Mouse (Mus musculus) embryo, embryonic 10.5 days (tissue): ENCODE measurements around the gene Txnrd1.
A peak's percentile ranks its signal among the peaks of the same experiment; 100 is the strongest.

ENCODE experiments used
- DNase-seq: peaks from one replicate; pipeline ENCODE4 v3.0.0-alpha.2; 2015; ENCODE audit warnings: low spot score

Gene Txnrd1

GRCm38 (mm10) chr10:82866356-82866755, 32.6 kb downstream of the Txnrd1 start, which contains the start of gene Eid3:
Gene Eid3, plus strand, starts transcription at chr10:82866626.
- DNase-seq, result no peak

- no peak for DNase-seq
Measured at GRCm38 (mm10) chr10:82866832-82867231, 33.1 kb downstream of the Txnrd1 start.

DNA sequence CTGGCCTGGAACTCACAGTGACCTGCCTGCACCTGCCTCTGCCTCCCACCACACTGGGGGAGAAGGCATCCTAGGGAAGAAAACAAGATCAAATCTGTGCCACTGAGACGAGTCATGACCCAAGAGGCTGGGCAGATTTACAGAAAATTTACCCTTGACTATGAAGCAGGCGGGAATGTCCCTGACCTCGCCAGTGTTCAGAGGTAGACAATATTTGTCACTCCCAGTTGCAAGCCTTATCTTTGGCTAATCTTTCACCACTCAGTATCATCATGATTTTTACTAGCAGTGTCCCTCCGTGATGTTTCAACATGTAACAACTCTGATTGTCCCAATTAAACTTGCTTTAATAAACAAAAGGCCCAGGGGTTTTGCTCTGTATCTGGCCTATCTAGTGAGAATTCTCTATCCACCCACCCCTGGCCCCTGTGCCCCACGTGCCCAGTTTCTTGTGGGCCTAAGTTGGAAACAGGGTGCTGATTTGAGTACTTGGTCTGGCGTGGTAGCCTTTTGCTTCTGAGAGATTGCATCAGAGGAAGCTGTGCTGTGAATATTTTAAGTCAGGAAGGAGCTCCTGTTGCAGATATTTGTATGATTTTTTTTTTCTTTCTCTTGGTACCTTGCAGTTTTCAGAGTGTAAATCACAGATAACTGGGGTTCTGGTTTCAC, 34.8 kb downstream of the Txnrd1 start:
- no peak for DNase-seq

- no peak for DNase-seq
Measured at GRCm38 (mm10) chr10:82875446-82875845, 41.7 kb downstream of the Txnrd1 start.

GRCm38 (mm10) chr10:82876076-82876796, 42.5 kb downstream of the Txnrd1 start:
- peak; percentile 41 for DNase-seq

DNA sequence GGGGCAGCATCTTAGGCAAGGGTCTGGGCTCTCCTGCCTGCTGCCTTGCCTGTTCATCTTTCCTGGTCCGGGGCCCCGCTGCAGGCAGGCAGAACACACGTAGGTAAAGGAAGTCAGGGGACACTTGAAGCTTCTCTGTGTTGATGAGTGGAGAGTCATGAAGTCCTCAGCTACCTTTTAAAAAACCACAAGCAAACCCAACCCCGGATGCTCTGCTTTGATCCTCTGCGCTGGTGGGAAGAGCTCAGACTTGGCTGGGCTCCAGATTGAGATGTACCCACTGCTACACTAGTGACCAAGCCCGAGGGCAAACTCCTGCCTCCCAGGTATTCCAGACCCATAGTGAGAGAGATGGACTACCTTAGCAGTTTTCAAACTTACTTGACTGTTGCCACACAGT, 53.6 kb downstream of the Txnrd1 start:
- no peak for DNase-seq

- no peak for DNase-seq
Measured at GRCm38 (mm10) chr10:82888576-82888975, 54.8 kb downstream of the Txnrd1 start.

DNA sequence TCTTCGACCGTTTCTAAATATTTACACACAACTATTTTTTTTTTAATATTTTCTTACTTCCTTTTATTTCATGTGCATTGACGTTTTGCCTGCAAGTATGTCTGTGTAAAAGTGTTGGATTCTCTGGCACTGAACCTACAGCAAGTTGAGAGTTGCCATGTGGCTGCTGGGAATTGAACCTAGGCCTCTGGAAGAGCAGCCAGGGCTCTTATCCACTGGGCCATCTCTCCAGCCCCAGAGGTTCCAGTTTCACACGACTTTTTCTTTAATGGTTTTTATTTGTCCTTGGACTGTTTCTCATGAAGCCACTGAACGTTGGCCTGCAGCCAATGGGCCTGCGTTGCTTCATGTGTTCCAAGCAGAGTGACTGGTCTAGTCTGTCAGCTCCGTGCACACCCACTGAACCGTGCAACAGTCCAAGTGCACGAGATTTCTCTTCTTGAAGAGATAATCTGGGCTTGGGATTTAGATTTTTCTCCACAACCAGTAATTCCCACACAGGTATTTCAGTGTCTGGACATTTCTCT, 55.8 kb downstream of the Txnrd1 start:
- no peak for DNase-seq

- DNase-seq, result no peak
Measured at GRCm38 (mm10) chr10:82890936-82891335, 57.2 kb downstream of the Txnrd1 start.

GRCm38 (mm10) chr10:82891427-82891826, 57.7 kb downstream of the Txnrd1 start:
- DNase-seq, result no peak

DNA sequence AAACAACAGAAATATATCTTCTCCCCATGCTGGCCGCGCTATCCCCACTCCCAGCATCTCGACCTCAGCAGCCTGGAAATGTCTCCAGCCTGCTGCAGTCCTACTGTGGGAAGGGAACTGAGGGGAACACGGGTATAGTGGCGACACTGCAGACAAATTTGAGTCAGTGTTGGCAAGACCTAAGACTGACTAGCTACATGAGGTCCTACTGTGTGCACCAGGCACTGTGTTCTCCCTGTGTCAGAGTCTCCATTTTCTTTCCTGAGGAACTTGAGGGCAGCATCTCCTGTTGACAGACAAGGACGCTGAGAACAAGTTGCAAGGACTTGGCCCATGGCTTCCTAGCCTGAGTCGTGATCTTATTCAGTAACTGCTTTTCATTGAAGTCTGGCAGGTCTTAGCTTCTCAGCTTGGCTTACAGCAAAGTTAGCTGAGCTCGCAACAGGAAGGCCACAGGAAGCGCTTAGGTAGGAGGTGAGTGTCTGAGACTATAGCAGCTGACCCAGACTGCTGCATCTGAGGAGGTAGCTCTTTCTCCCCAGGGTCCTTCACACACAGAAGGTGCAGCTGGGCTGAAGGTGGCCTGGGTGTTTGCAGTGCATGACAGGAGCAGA, 58.8 kb downstream of the Txnrd1 start:
- no peak for DNase-seq

- no peak for DNase-seq
Measured at GRCm38 (mm10) chr10:82893872-82894650, 60.3 kb downstream of the Txnrd1 start.

- no peak for DNase-seq
Measured at GRCm38 (mm10) chr10:82897936-82898335, 64.2 kb downstream of the Txnrd1 start.

GRCm38 (mm10) chr10:82898893-82899292, 65.1 kb downstream of the Txnrd1 start:
- no peak for DNase-seq

DNA sequence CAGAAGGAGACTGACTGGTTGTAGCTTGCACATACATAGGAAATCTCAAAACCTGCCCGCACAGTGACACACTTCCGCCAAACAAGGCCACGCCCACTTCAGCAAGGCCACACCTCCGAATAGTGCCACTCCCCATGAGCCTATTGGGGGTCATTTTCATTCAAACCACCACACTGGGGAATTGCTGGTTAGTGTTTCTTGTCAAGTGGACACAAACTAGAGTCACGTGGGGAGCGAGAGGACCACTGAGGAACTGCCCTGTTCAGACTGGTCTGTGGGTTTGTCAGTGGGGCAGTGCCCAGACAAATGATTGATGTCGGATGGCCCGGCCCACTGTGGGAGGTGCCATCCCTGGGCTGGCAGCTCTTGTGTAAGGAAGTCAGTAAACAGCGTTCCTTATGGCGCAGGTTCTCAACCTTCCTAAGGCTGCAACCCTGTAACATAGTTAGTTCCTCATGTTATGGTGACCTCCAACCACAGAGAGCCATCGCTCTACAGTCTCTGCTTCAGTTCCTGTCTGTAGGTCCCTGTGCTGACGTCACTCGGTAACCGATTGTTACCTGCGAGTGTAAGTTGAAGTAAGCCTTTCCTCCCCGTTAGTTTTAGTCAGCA, 66.2 kb downstream of the Txnrd1 start:
- DNase-seq, result peak; percentile 42

GRCm38 (mm10) chr10:82900546-82900945, 66.8 kb downstream of the Txnrd1 start:
- peak; percentile 63 for DNase-seq

GRCm38 (mm10) chr10:82901436-82901835, 67.7 kb downstream of the Txnrd1 start:
- DNase-seq, result peak; percentile 88

DNA sequence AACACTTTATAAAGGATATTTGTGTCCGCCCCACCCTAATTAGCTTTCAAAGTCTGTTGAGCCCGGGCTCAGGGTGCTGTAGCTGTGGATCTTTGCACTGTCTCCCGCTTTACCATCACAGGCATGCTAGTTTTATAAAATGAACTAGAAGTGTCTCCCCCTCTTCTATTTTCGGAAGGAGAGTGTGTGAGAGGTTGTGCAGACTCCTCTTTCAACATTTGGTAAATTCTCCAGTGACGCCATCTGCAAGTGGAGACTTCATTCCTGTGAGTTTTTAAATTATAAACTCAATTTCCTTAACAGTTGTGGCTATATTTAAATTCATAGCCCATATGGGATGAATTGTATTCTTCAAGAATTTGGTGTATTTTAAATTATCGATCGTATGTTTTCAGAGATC, 74.8 kb downstream of the Txnrd1 start:
- no peak for DNase-seq

GRCm38 (mm10) chr10:82909382-82909781, 75.6 kb downstream of the Txnrd1 start:
- DNase-seq, result peak; percentile 87

DNA sequence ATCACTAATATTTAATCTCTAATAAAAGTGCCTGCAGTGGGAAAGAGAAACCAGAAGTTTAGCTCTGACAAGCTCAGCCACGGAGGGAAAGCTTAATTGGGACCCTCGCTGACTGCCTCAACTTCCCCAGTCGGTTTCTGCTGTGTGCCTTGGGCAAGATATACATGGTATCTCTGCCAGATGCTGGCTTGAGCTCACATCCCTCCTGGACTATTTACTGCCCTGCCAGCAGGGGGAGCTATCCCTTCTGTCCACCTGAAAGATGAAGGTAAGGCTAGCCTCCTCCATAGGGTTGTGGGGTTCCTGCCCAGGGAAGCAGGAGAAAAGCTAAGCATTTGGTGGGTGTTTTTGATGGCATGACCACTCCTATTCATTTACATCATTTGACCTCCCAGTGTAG, 76.4 kb downstream of the Txnrd1 start:
- no peak for DNase-seq

DNA sequence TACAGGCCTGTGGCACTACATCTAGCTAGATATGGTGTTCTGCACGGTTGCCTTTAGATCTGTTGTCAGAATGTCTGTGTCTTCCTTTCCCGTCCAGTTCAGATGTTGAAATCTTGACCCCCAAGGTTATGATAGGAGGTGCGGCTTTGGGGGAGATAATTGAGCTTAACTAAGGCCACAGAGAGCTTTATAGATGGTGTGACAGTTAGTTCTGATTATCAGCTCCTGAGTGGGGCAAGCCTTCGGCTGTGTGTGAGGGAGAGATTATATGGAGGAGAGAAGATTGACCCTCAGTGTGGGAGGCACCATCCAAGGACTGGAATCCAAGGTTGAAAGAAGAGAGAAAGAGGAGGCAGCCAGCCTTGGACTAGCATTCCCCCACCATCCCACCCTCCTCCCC, 79.5 kb downstream of the Txnrd1 start:
- no peak for DNase-seq

DNA sequence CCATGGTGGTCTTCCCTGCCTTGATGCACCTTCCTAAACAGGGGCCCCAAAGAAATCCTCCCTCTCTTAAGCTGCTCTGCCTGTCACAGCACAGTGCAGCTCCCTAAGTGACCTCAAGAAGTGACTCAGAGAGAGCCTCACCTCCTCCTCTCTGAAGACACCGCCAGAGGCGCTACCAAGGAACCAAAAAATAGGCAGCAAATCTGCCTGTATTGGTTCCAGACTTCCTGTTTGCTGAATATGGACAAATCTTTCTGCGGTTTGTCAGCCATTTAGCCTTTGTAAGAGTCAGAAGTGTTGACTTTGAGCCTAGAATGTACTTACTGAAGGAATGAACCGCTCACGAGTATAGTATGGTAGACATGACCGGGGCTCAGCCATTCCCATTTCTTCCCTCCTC, 80.0 kb downstream of the Txnrd1 start:
- DNase-seq, result no peak
